Mouse (Mus musculus) MEL (cell line): ENCODE data around the gene Adamtsl4.

Experiments
- CHD1 ChIP-seq: IDR thresholded peaks from 2 replicates; pipeline ENCODE4 v1.6.1; 2012; ENCODE audit warnings: low read depth, mild to moderate bottlenecking, inconsistent platforms, low read length, improper control_type of control experiment
- CTCF ChIP-seq, 3 experiments: IDR thresholded peaks in 2 of 3; conservative IDR thresholded peaks in 1 of 3; 2 replicates each; pipeline ENCODE4 v1.5.1; 2011 to 2012; ENCODE audit warnings: low read length in 3 of 3, low read depth in 2 of 3, mild to moderate bottlenecking in 2 of 3, improper control_type of control experiment in 1 of 3, inconsistent platforms in 1 of 3, mixed read lengths in 1 of 3, moderate library complexity in 1 of 3; ENCODE audit not compliant: control insufficient read depth in 1 of 3, insufficient read depth in 1 of 3, poor library complexity in 1 of 3, severe bottlenecking in 1 of 3
- EP300 ChIP-seq, 2 experiments: IDR thresholded peaks; 2 replicates each; pipeline ENCODE4 v1.6.1; 2011; ENCODE audit warnings: improper control_type of control experiment in 2 of 2, low read length in 2 of 2, low read depth in 1 of 2, mild to moderate bottlenecking in 1 of 2
- GABPA ChIP-seq: IDR thresholded peaks from 2 replicates; pipeline ENCODE4 v1.6.1; 2012; ENCODE audit warnings: low read depth, mild to moderate bottlenecking, inconsistent platforms, low read length, improper control_type of control experiment, moderate library complexity
- HCFC1 ChIP-seq: IDR thresholded peaks from 2 replicates; pipeline ENCODE4 v1.6.1; 2012; ENCODE audit warnings: low read depth, mild to moderate bottlenecking, inconsistent platforms, low read length, improper control_type of control experiment, moderate library complexity
- JUND ChIP-seq: IDR thresholded peaks from 2 replicates; pipeline ENCODE4 v1.6.1; 2011; ENCODE audit warnings: low read depth, mild to moderate bottlenecking, improper control_type of control experiment, low read length
- KAT2A ChIP-seq: conservative IDR thresholded peaks from 2 replicates; pipeline ENCODE4 v1.6.1; 2012; ENCODE audit warnings: low read depth, low read length, improper control_type of control experiment, inconsistent platforms
- MYC ChIP-seq: IDR thresholded peaks from 2 replicates; pipeline ENCODE4 v1.6.1; 2011; ENCODE audit warnings: low read depth, mild to moderate bottlenecking, low read length, improper control_type of control experiment, moderate library complexity
- POLR2A ChIP-seq, 2 experiments: IDR thresholded peaks; 2 replicates each; pipeline ENCODE4 v1.6.1; 2011 to 2012; ENCODE audit warnings: low read length in 2 of 2, mild to moderate bottlenecking in 2 of 2, control low read depth in 1 of 2, improper control_type of control experiment in 1 of 2, low read depth in 1 of 2, moderate library complexity in 1 of 2; ENCODE audit not compliant: control insufficient read depth in 1 of 2, insufficient read depth in 1 of 2, poor library complexity in 1 of 2
- RCOR1 ChIP-seq: IDR thresholded peaks from 2 replicates; pipeline ENCODE4 v1.6.1; 2012; ENCODE audit warnings: low read depth, mild to moderate bottlenecking, inconsistent platforms, low read length, improper control_type of control experiment
- USF2 ChIP-seq, 2 experiments: IDR thresholded peaks; 2 replicates each; pipeline ENCODE4 v1.6.1; 2011 to 2012; ENCODE audit warnings: improper control_type of control experiment in 2 of 2, low read length in 2 of 2, borderline replicate concordance in 1 of 2, inconsistent platforms in 1 of 2, low read depth in 1 of 2, mild to moderate bottlenecking in 1 of 2; ENCODE audit not compliant: insufficient read depth in 1 of 2

GRCm38 (mm10) chr3:95709044-95709443, 21.3 kb upstream of the Adamtsl4 start:
- TF ChIP-seq CTCF (IDR thresholded peaks at IDR 0.05 in 2 of 3, conservative IDR thresholded peaks at IDR 0.05 in 1 of 3; ENCODE audit: control insufficient read depth in 1 of 3, insufficient read depth in 1 of 3, low read depth in 2 of 3, low read length in 3 of 3, poor library complexity in 1 of 3, severe bottlenecking in 1 of 3) (no peak), EP300 (IDR thresholded peaks at IDR 0.05; ENCODE audit: low read depth in 1 of 2, low read length in 2 of 2) (0 out of 4 replicates have a peak, but pooled peaks of 1 of the 2 experiments have one; percentile 17), POLR2A (IDR thresholded peaks at IDR 0.05; ENCODE audit: control insufficient read depth in 1 of 2, insufficient read depth in 1 of 2, low read depth in 1 of 2, low read length in 2 of 2, poor library complexity in 1 of 2) (no peak), MYC (no peak), KAT2A (no peak), RCOR1 (no peak), HCFC1 (no peak), USF2 (IDR thresholded peaks at IDR 0.05; ENCODE audit: borderline replicate concordance in 1 of 2, insufficient read depth in 1 of 2, low read depth in 1 of 2, low read length in 2 of 2) (no peak), GABPA (no peak), CHD1 (no peak), JUND (no peak)
